Mouse (Mus musculus): ENCODE measurements at regions not wholly inside any gene's neighbourhood (a gene's known extent, or its start where the extent isn't known, plus 50 kb on each side); places are given as distances from the start of the nearest gene placed in this dataset.

DNA sequence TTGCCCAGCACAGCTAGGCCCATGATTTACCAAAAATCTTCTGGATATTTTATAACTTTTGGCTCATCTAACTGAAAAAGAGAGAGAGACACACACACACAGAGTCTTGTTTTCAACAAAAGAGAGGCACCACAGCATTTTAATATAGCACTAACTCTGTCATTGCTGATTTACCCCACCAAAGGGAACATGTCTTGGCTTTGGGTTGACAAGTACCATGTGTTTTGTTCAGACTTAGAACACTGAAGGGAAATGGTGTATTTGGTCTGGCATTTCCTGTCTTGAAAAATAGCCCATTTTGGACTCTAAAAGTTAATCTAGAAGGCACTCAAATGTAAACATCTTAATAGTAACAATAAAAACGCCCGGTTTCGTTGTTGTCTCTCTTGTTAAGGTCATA lies 432.7 kb upstream of the Ptger4 start:
- no peaks in the 10 kb centered on the region for H3K27me3 ChIP-seq (ENCODE audit: control insufficient read depth in 1 of 2, insufficient read depth in 2 of 2, low read length in 2 of 2)
- TF ChIP-seq NELFE (IDR thresholded peaks at IDR 0.05; ENCODE audit: low read depth, low read length) (no peak), RAD21 (IDR thresholded peaks at IDR 0.05; ENCODE audit: low read depth, low read length) (no peak), ELF1 (IDR thresholded peaks at IDR 0.05; ENCODE audit: low read depth, low read length) (no peak), POLR2A (IDR thresholded peaks at IDR 0.05; ENCODE audit: control insufficient read depth in 1 of 2, insufficient read depth in 1 of 2, low read depth in 1 of 2, low read length in 2 of 2, poor library complexity in 1 of 2) (no peak), POLR2AphosphoS5 (IDR thresholded peaks at IDR 0.05; ENCODE audit: borderline replicate concordance, low read depth, low read length) (no peak), USF2 (IDR thresholded peaks at IDR 0.05; ENCODE audit: borderline replicate concordance in 1 of 2, insufficient read depth in 1 of 2, low read depth in 1 of 2, low read length in 2 of 2) (no peak), MAFK (IDR thresholded peaks at IDR 0.05; ENCODE audit: borderline replicate concordance, low read depth, low read length) (no peak), ZNF384 (IDR thresholded peaks at IDR 0.05; ENCODE audit: low read depth, low read length) (no peak), SIN3A (IDR thresholded peaks at IDR 0.05; ENCODE audit: low read length) (no peak), MXI1 (IDR thresholded peaks at IDR 0.05; ENCODE audit: low read depth, low read length) (no peak), ZKSCAN1 (IDR thresholded peaks at IDR 0.05; ENCODE audit: low read depth, low read length) (no peak)
- no peak overlapping the region for H3K4me3 ChIP-seq (ENCODE audit: control insufficient read depth in 1 of 2, insufficient read depth in 1 of 2, low read depth in 2 of 2, low read length in 2 of 2)
- H3K27ac ChIP-seq (ENCODE audit: control insufficient read depth, low read depth, low read length): no peak overlapping the region
- H3K9ac ChIP-seq (ENCODE audit: control insufficient read depth, low read depth, low read length, poor library complexity, severe bottlenecking): no peak overlapping the region
- no peaks in the 10 kb centered on the region for H3K36me3 ChIP-seq (ENCODE audit: control insufficient read depth in 1 of 2, insufficient read depth in 2 of 2, low read length in 2 of 2)
- no peaks in the 10 kb centered on the region for H3K4me1 ChIP-seq (ENCODE audit: control insufficient read depth in 1 of 2, insufficient read depth in 2 of 2, low read length in 2 of 2)
- H3K79me2 ChIP-seq (ENCODE audit: control insufficient read depth, insufficient read depth, low read length, poor library complexity): no peaks in the 10 kb centered on the region
- DNase-seq (ENCODE audit: low read depth, low spot score): no peak
- no peaks in the 10 kb centered on the region for H3K9me3 ChIP-seq (replicated peaks; ENCODE audit: insufficient read depth, low read length)

DNA sequence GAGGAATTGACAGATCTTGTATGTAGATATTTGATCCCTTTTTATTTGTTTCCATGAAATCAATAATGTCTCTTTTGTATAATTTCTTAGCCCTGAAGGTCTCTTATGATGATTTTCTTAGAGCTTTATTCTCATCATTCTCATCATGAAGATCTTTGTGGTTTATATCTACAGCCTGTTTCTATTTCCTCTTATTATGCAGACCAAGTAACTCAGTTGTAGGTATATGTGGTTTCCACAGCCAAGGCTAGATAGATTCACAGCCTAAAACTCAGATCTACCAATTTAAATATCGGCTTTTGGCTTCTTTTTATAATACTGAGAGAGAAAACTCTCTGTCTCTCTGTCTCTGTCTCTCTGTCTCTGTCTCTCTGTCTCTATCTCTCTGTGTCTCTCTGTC lies 449.8 kb upstream of the Ptger4 start:
- H3K9me3 ChIP-seq (replicated peaks; ENCODE audit: insufficient read depth, low read length): no peaks in the 10 kb centered on the region
- H3K4me1 ChIP-seq (ENCODE audit: control insufficient read depth in 1 of 2, insufficient read depth in 2 of 2, low read length in 2 of 2): no peaks in the 10 kb centered on the region
- no peak for TF ChIP-seq TBP (IDR thresholded peaks at IDR 0.05; ENCODE audit: low read depth, low read length)
- TF ChIP-seq NELFE (IDR thresholded peaks at IDR 0.05; ENCODE audit: low read depth, low read length): no peak
- TF ChIP-seq CTCF (IDR thresholded peaks at IDR 0.05 in 2 of 3, conservative IDR thresholded peaks at IDR 0.05 in 1 of 3; ENCODE audit: control insufficient read depth in 1 of 3, insufficient read depth in 1 of 3, low read depth in 2 of 3, low read length in 3 of 3, poor library complexity in 1 of 3, severe bottlenecking in 1 of 3): no peak
- TF ChIP-seq ZMIZ1 (IDR thresholded peaks at IDR 0.05; ENCODE audit: low read depth, low read length): no peak
- no peak for TF ChIP-seq GABPA (IDR thresholded peaks at IDR 0.05; ENCODE audit: low read depth, low read length)
- no peak for TF ChIP-seq ZNF384 (IDR thresholded peaks at IDR 0.05; ENCODE audit: low read depth, low read length)
- TF ChIP-seq MAX (IDR thresholded peaks at IDR 0.05; ENCODE audit: low read length): no peak
- TF ChIP-seq SMC3 (IDR thresholded peaks at IDR 0.05; ENCODE audit: low read depth, low read length): no peak
- TF ChIP-seq JUND (IDR thresholded peaks at IDR 0.05; ENCODE audit: low read depth, low read length): no peak
- TF ChIP-seq ETS1 (IDR thresholded peaks at IDR 0.05; ENCODE audit: low read depth, low read length): no peak
- TF ChIP-seq MYC (IDR thresholded peaks at IDR 0.05; ENCODE audit: low read depth, low read length): no peak
- TF ChIP-seq E2F4 (IDR thresholded peaks at IDR 0.05; ENCODE audit: borderline replicate concordance, low read depth, low read length): no peak
- TF ChIP-seq ZKSCAN1 (IDR thresholded peaks at IDR 0.05; ENCODE audit: low read depth, low read length): no peak
- no peak for TF ChIP-seq MYB (IDR thresholded peaks at IDR 0.05; ENCODE audit: low read depth, low read length)
- TF ChIP-seq MAFK (IDR thresholded peaks at IDR 0.05; ENCODE audit: borderline replicate concordance, low read depth, low read length): no peak
- TF ChIP-seq POLR2A (IDR thresholded peaks at IDR 0.05; ENCODE audit: control insufficient read depth in 1 of 2, insufficient read depth in 1 of 2, low read depth in 1 of 2, low read length in 2 of 2, poor library complexity in 1 of 2): no peak
- TF ChIP-seq TCF12 (IDR thresholded peaks at IDR 0.05; ENCODE audit: low read depth, low read length): no peak
- TF ChIP-seq CHD2 (IDR thresholded peaks at IDR 0.05; ENCODE audit: low read length): no peak
- no peak for TF ChIP-seq RCOR1 (IDR thresholded peaks at IDR 0.05; ENCODE audit: low read depth, low read length)
- no peak for TF ChIP-seq GATA1 (IDR thresholded peaks at IDR 0.05; ENCODE audit: low read depth, low read length)
- no peaks in the 10 kb centered on the region for H3K36me3 ChIP-seq (ENCODE audit: control insufficient read depth in 1 of 2, insufficient read depth in 2 of 2, low read length in 2 of 2)
- no peaks in the 10 kb centered on the region for H3K79me2 ChIP-seq (ENCODE audit: control insufficient read depth, insufficient read depth, low read length, poor library complexity)
- no peaks in the 10 kb centered on the region for H3K27me3 ChIP-seq (ENCODE audit: control insufficient read depth in 1 of 2, insufficient read depth in 2 of 2, low read length in 2 of 2)
- no peak overlapping the region for H3K27ac ChIP-seq (ENCODE audit: control insufficient read depth, low read depth, low read length)
- no peak overlapping the region for H3K4me3 ChIP-seq (ENCODE audit: control insufficient read depth in 1 of 2, insufficient read depth in 1 of 2, low read depth in 2 of 2, low read length in 2 of 2)
- no peak overlapping the region for H3K9ac ChIP-seq (ENCODE audit: control insufficient read depth, low read depth, low read length, poor library complexity, severe bottlenecking)
- DNase-seq (ENCODE audit: low read depth, low spot score): no peak

All from MEL (cell line).